Mouse (Mus musculus): ENCODE results near the gene Gm13539. TPM values are rescaled to one million over a fixed set of nuclear protein-coding genes. Genes with fewer than 3 reads are reported as not detected.

The Gm13539 gene
- polyA plus RNA-seq, 1 experiment = not detected

- Histone ChIP-seq H3K4me1 (ENCODE audit: control insufficient read depth, insufficient read depth, low read length) (peaks cover 4% of the 10 kb centered on the region; the same call in 1 of the 2 replicates), H3K27me3 (ENCODE audit: control insufficient read depth, insufficient read depth, low read length) (no peaks in the 10 kb centered on the region), H3K4me3 (replicated peaks; ENCODE audit: insufficient read depth, low read depth, low read length) (no peak overlapping the region), H3K27ac (ENCODE audit: insufficient read depth, low read length) (no peak overlapping the region)
- 77% methylated on average over 2 of the region's 2 CpGs for whole genome bisulfite sequencing
- DNase-seq = peak in 1 of 2 experiments; percentile 22
- no peak for TF ChIP-seq CTCF (IDR thresholded peaks at IDR 0.05; ENCODE audit: borderline replicate concordance, insufficient read depth, low read depth, low read length)
- no peak for TF ChIP-seq POLR2A (IDR thresholded peaks at IDR 0.05; ENCODE audit: borderline replicate concordance, insufficient read depth, low read length)
Measured at GRCm38 (mm10) chr2:25773507-25773906, 8.6 kb upstream of the Gm13539 start.

DNA sequence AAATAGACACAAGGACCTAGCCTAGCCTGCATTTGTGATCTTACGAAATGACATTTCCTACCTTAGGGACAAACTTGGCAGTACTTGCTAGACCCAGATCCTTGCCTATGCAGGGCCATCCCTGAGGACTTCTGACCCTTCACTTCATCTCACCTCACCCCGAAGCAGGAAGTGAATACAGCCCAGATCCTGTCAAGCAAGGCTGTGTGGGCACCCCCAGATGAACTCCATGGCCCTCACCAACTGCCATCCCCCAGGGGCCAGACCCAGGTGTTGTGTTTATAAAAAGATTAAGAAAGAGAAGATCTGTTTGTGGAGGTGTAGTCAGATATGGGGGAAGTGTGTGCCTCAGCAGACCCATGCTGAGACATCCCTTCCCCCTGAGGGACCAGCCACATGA lies 7.4 kb upstream of the Gm13539 start:
- TF ChIP-seq POLR2A (IDR thresholded peaks at IDR 0.05; ENCODE audit: borderline replicate concordance, insufficient read depth, low read length) (no peak), CTCF (IDR thresholded peaks at IDR 0.05; ENCODE audit: borderline replicate concordance, insufficient read depth, low read depth, low read length) (no peak)
- H3K27ac ChIP-seq (ENCODE audit: insufficient read depth, low read length) = no peak overlapping the region
- WGBS = 88% methylated on average over 2 of the region's 2 CpGs

GRCm38 (mm10) chr2:25775991-25776390 lies 6.1 kb upstream of the Gm13539 start:
- H3K4me1 ChIP-seq (ENCODE audit: control insufficient read depth, insufficient read depth, low read length) = peaks cover 4% of the 10 kb centered on the region; the same call in 1 of the 2 replicates
- DNase-seq = peak in 1 of 2 experiments; percentile 41
- TF ChIP-seq CTCF (IDR thresholded peaks at IDR 0.05; ENCODE audit: borderline replicate concordance, insufficient read depth, low read depth, low read length) (no peak), POLR2A (IDR thresholded peaks at IDR 0.05; ENCODE audit: borderline replicate concordance, insufficient read depth, low read length) (no peak)
- no peak overlapping the region for H3K27ac ChIP-seq (ENCODE audit: insufficient read depth, low read length)
- no peaks in the 10 kb centered on the region for H3K27me3 ChIP-seq (ENCODE audit: control insufficient read depth, insufficient read depth, low read length)
- 29% methylated on average over 3 of the region's 3 CpGs for WGBS
- no peak overlapping the region for H3K4me3 ChIP-seq (replicated peaks; ENCODE audit: insufficient read depth, low read depth, low read length)

More for the DNA sequence above, 7.4 kb upstream of the Gm13539 start:
- no peak for DNase-seq
- Histone ChIP-seq H3K27me3 (ENCODE audit: control insufficient read depth, insufficient read depth, low read length) (no peaks in the 10 kb centered on the region), H3K4me1 (ENCODE audit: control insufficient read depth, insufficient read depth, low read length) (peaks cover 4% of the 10 kb centered on the region; the same call in 1 of the 2 replicates), H3K4me3 (replicated peaks; ENCODE audit: insufficient read depth, low read depth, low read length) (no peak overlapping the region)

DNA sequence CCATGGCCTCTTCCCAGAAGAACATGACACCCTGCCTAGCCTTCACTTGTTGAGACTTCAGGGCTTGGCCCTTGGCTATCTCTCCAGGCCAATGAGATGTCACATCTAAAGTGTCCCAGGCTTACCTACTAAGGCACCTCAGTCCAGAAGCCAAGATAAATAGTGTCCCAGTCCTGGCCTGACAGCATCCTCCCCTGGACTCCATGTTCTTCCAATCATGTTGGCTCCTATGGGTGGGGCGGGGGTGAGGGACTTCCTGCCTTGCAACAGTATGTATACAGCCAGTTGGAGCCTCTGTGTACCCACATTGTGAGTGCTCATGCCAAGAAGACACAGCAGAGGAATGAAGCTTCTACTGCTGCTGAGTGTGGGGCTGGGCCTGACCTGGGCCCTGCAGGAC lies 5.3 kb upstream of the Gm13539 start, which contains the start of gene Lcn11:
Gene Lcn11 (plus strand): TSS at position 301 of the 400 bp plus-strand sequence.
- DNase-seq = no peak
- H3K27me3 ChIP-seq (ENCODE audit: control insufficient read depth, insufficient read depth, low read length) = no peaks in the 10 kb centered on the region
- H3K4me3 ChIP-seq (replicated peaks; ENCODE audit: insufficient read depth, low read depth, low read length) = no peak within 1 kb of the TSS
- TF ChIP-seq CTCF (IDR thresholded peaks at IDR 0.05; ENCODE audit: borderline replicate concordance, insufficient read depth, low read depth, low read length) (no peak), POLR2A (IDR thresholded peaks at IDR 0.05; ENCODE audit: borderline replicate concordance, insufficient read depth, low read length) (no peak)
- no peak within 1 kb of the TSS for H3K27ac ChIP-seq (ENCODE audit: insufficient read depth, low read length)
- WGBS = 88% methylated on average over 1 of the region's 1 CpGs
- H3K4me1 ChIP-seq (ENCODE audit: control insufficient read depth, insufficient read depth, low read length) = peaks cover 4% of the 10 kb centered on the region; the same call in 1 of the 2 replicates

DNA sequence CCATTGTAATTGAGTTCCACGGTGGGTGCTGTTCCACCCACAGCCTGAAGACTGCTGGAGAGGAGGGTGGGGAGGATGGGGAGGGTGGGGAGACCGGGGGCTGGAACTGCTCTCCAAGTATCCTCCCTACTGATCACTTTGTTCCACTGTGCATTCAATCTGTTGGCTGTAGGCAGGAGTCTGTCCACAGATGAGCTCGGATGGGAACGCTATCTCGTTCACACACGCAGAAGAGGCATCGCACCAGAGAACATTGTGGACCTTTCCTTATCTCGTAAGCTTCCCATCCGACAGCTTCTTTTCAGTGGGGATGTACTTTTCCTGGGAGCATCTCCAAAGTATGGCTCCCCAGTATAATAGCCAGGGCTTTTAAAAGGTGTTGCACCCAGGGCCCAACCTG lies 3.0 kb upstream of the Gm13539 start:
- TF ChIP-seq CTCF (IDR thresholded peaks at IDR 0.05; ENCODE audit: borderline replicate concordance, insufficient read depth, low read depth, low read length) (no peak), POLR2A (IDR thresholded peaks at IDR 0.05; ENCODE audit: borderline replicate concordance, insufficient read depth, low read length) (no peak)
- Histone ChIP-seq H3K27ac (ENCODE audit: insufficient read depth, low read length) (no peak overlapping the region), H3K4me1 (ENCODE audit: control insufficient read depth, insufficient read depth, low read length) (peaks cover 4% of the 10 kb centered on the region; the same call in 1 of the 2 replicates), H3K27me3 (ENCODE audit: control insufficient read depth, insufficient read depth, low read length) (no peaks in the 10 kb centered on the region), H3K4me3 (replicated peaks; ENCODE audit: insufficient read depth, low read depth, low read length) (no peak overlapping the region)
- no peak for DNase-seq
- 91% methylated on average over 9 of the region's 9 CpGs for whole genome bisulfite sequencing

- WGBS = 20% methylated on average over 4 of the region's 4 CpGs
- TF ChIP-seq POLR2A (IDR thresholded peaks at IDR 0.05; ENCODE audit: borderline replicate concordance, insufficient read depth, low read length) (no peak), CTCF (IDR thresholded peaks at IDR 0.05; ENCODE audit: borderline replicate concordance, insufficient read depth, low read depth, low read length) (no peak)
- no peak overlapping the region for H3K4me3 ChIP-seq (replicated peaks; ENCODE audit: insufficient read depth, low read depth, low read length)
- peak; percentile 47 to 72 for DNase-seq
- H3K4me1 ChIP-seq (ENCODE audit: control insufficient read depth, insufficient read depth, low read length) = peaks cover under 1% of the 10 kb centered on the region; the same call in 1 of the 2 replicates
- H3K27me3 ChIP-seq (ENCODE audit: control insufficient read depth, insufficient read depth, low read length) = no peaks in the 10 kb centered on the region
- no peak overlapping the region for H3K27ac ChIP-seq (ENCODE audit: insufficient read depth, low read length)
Measured at GRCm38 (mm10) chr2:25780921-25781320, 1.1 kb upstream of the Gm13539 start.

- Histone ChIP-seq H3K4me3 (replicated peaks; ENCODE audit: insufficient read depth, low read depth, low read length) (no peak overlapping the region), H3K27ac (ENCODE audit: insufficient read depth, low read length) (no peak overlapping the region), H3K27me3 (ENCODE audit: control insufficient read depth, insufficient read depth, low read length) (no peaks in the 10 kb centered on the region), H3K4me1 (ENCODE audit: control insufficient read depth, insufficient read depth, low read length) (no peaks in the 10 kb centered on the region)
- 25% methylated on average over 5 of the region's 5 CpGs for WGBS
- DNase-seq = no peak
- TF ChIP-seq CTCF (IDR thresholded peaks at IDR 0.05; ENCODE audit: borderline replicate concordance, insufficient read depth, low read depth, low read length) (no peak), POLR2A (IDR thresholded peaks at IDR 0.05; ENCODE audit: borderline replicate concordance, insufficient read depth, low read length) (no peak)
Measured at GRCm38 (mm10) chr2:25785573-25786322, 3.7 kb downstream of the Gm13539 start.

DNA sequence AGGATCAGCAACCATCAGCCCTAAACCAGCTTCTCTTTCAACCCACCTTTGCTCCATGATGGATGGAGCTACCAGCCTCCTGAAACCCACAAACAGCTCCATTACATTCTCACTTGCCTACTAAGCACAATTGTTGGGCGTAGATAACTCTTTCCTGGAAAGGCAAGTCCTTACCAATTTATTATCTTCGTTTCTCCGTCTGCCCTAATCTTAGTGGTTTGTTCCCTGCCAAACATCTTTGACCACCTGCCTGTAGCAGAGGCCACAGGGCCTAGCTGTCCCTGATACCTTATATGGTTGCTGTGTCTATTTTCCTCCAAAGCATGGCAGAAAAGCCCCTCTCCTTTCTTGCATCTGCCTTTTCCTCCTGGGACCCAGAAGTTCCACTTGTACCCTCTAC lies 7.0 kb downstream of the Gm13539 start:
- WGBS = 82% methylated on average over 3 of the region's 3 CpGs

More for the DNA sequence above, 7.0 kb downstream of the Gm13539 start:
- Histone ChIP-seq H3K27ac (ENCODE audit: insufficient read depth, low read length) (no peak overlapping the region), H3K4me3 (replicated peaks; ENCODE audit: insufficient read depth, low read depth, low read length) (no peak overlapping the region), H3K4me1 (ENCODE audit: control insufficient read depth, insufficient read depth, low read length) (no peaks in the 10 kb centered on the region), H3K27me3 (ENCODE audit: control insufficient read depth, insufficient read depth, low read length) (no peaks in the 10 kb centered on the region)
- no peak for DNase-seq
- no peak for TF ChIP-seq CTCF (IDR thresholded peaks at IDR 0.05; ENCODE audit: borderline replicate concordance, insufficient read depth, low read depth, low read length)
- TF ChIP-seq POLR2A (IDR thresholded peaks at IDR 0.05; ENCODE audit: borderline replicate concordance, insufficient read depth, low read length) = no peak
